Mouse (Mus musculus): ENCODE measurements around the gene Limch1. TPM values are rescaled to one million over a fixed set of nuclear protein-coding genes. Genes with fewer than 3 reads are reported as not detected.

Gene Limch1
- polyA plus RNA-seq, 1 experiment from 2014 or later, result 12.7 TPM

- Histone ChIP-seq H3K36me3 (ENCODE audit: control insufficient read depth, insufficient read depth, low read length) (no peaks in the 10 kb centered on the region), H3K9ac (replicated peaks; ENCODE audit: low read depth, low read length) (no peak overlapping the region), H3K4me2 (replicated peaks; ENCODE audit: low read depth, low read length) (no peak overlapping the region), H3K4me1 (ENCODE audit: control insufficient read depth, insufficient read depth, low read length) (no peaks in the 10 kb centered on the region), H3K4me3 (ENCODE audit: low read depth, low read length) (no peak overlapping the region), H3K9me3 (ENCODE audit: control insufficient read depth, low read depth, low read length) (no peaks in the 10 kb centered on the region), H3K27me3 (ENCODE audit: control insufficient read depth, insufficient read depth, low read length) (no peaks in the 10 kb centered on the region), H3K27ac (ENCODE audit: low read length) (no peak overlapping the region)
- WGBS, result 62% methylated on average over 11 of the region's 11 CpGs
- ATAC-seq (ENCODE audit: insufficient number of reproducible peaks, insufficient read depth, low FRiP score, low read depth), result no peak
Measured at GRCm38 (mm10) chr5:66855358-66856107, 109.9 kb downstream of the Limch1 start.

GRCm38 (mm10) chr5:66859506-66859905 lies 113.9 kb downstream of the Limch1 start:
- Histone ChIP-seq H3K4me3 (ENCODE audit: low read depth, low read length) (no peak overlapping the region), H3K36me3 (ENCODE audit: control insufficient read depth, insufficient read depth, low read length) (no peaks in the 10 kb centered on the region), H3K4me2 (replicated peaks; ENCODE audit: low read depth, low read length) (no peak overlapping the region), H3K27ac (ENCODE audit: low read length) (no peak overlapping the region), H3K27me3 (ENCODE audit: control insufficient read depth, insufficient read depth, low read length) (no peaks in the 10 kb centered on the region), H3K9ac (replicated peaks; ENCODE audit: low read depth, low read length) (no peak overlapping the region), H3K4me1 (ENCODE audit: control insufficient read depth, insufficient read depth, low read length) (0 out of 2 replicates have a peak, but pooled peaks cover 3% of the 10 kb centered on the region), H3K9me3 (ENCODE audit: control insufficient read depth, low read depth, low read length) (no peaks in the 10 kb centered on the region)
- ATAC-seq (ENCODE audit: insufficient number of reproducible peaks, insufficient read depth, low FRiP score, low read depth), result no peak
- WGBS, result 88% methylated on average over 3 of the region's 3 CpGs

- H3K27ac ChIP-seq (ENCODE audit: low read length), result no peak overlapping the region
- H3K36me3 ChIP-seq (ENCODE audit: control insufficient read depth, insufficient read depth, low read length), result no peaks in the 10 kb centered on the region
- no peaks in the 10 kb centered on the region for H3K9me3 ChIP-seq (ENCODE audit: control insufficient read depth, low read depth, low read length)
- ATAC-seq (ENCODE audit: insufficient number of reproducible peaks, insufficient read depth, low FRiP score, low read depth), result no peak
- WGBS, result 59% methylated on average over 17 of the region's 17 CpGs
- H3K4me2 ChIP-seq (replicated peaks; ENCODE audit: low read depth, low read length), result no peak overlapping the region
- H3K27me3 ChIP-seq (ENCODE audit: control insufficient read depth, insufficient read depth, low read length), result no peaks in the 10 kb centered on the region
- no peak overlapping the region for H3K9ac ChIP-seq (replicated peaks; ENCODE audit: low read depth, low read length)
- H3K4me1 ChIP-seq (ENCODE audit: control insufficient read depth, insufficient read depth, low read length), result 0 out of 2 replicates have a peak, but pooled peaks cover 3% of the 10 kb centered on the region
- H3K4me3 ChIP-seq (ENCODE audit: low read depth, low read length), result no peak overlapping the region
Measured at GRCm38 (mm10) chr5:66861232-66862035, 115.8 kb downstream of the Limch1 start.

GRCm38 (mm10) chr5:66862151-66862550 lies 116.5 kb downstream of the Limch1 start:
- Histone ChIP-seq H3K27ac (ENCODE audit: low read length) (no peak overlapping the region), H3K27me3 (ENCODE audit: control insufficient read depth, insufficient read depth, low read length) (no peaks in the 10 kb centered on the region), H3K36me3 (ENCODE audit: control insufficient read depth, insufficient read depth, low read length) (no peaks in the 10 kb centered on the region), H3K4me3 (ENCODE audit: low read depth, low read length) (no peak overlapping the region), H3K4me1 (ENCODE audit: control insufficient read depth, insufficient read depth, low read length) (0 out of 2 replicates have a peak, but pooled peaks cover 3% of the 10 kb centered on the region), H3K9me3 (ENCODE audit: control insufficient read depth, low read depth, low read length) (no peaks in the 10 kb centered on the region), H3K4me2 (replicated peaks; ENCODE audit: low read depth, low read length) (no peak overlapping the region), H3K9ac (replicated peaks; ENCODE audit: low read depth, low read length) (no peak overlapping the region)
- WGBS, result 26% methylated on average over 4 of the region's 4 CpGs
- ATAC-seq (ENCODE audit: insufficient number of reproducible peaks, insufficient read depth, low FRiP score, low read depth), result no peak

GRCm38 (mm10) chr5:66865229-66865628 lies 119.6 kb downstream of the Limch1 start:
- no peak for ATAC-seq (ENCODE audit: insufficient number of reproducible peaks, insufficient read depth, low FRiP score, low read depth)
- Histone ChIP-seq H3K9ac (replicated peaks; ENCODE audit: low read depth, low read length) (no peak overlapping the region), H3K27ac (ENCODE audit: low read length) (no peak overlapping the region), H3K4me2 (replicated peaks; ENCODE audit: low read depth, low read length) (no peak overlapping the region), H3K27me3 (ENCODE audit: control insufficient read depth, insufficient read depth, low read length) (no peaks in the 10 kb centered on the region), H3K9me3 (ENCODE audit: control insufficient read depth, low read depth, low read length) (no peaks in the 10 kb centered on the region), H3K36me3 (ENCODE audit: control insufficient read depth, insufficient read depth, low read length) (no peaks in the 10 kb centered on the region), H3K4me1 (ENCODE audit: control insufficient read depth, insufficient read depth, low read length) (0 out of 2 replicates have a peak, but pooled peaks cover 3% of the 10 kb centered on the region), H3K4me3 (ENCODE audit: low read depth, low read length) (no peak overlapping the region)
- WGBS, result 60% methylated on average over 5 of the region's 5 CpGs

GRCm38 (mm10) chr5:66866019-66866418 lies 120.4 kb downstream of the Limch1 start:
- H3K36me3 ChIP-seq (ENCODE audit: control insufficient read depth, insufficient read depth, low read length), result no peaks in the 10 kb centered on the region
- no peak overlapping the region for H3K4me2 ChIP-seq (replicated peaks; ENCODE audit: low read depth, low read length)
- H3K9me3 ChIP-seq (ENCODE audit: control insufficient read depth, low read depth, low read length), result no peaks in the 10 kb centered on the region
- H3K27ac ChIP-seq (ENCODE audit: low read length), result no peak overlapping the region
- 0 out of 2 replicates have a peak, but pooled peaks cover 2% of the 10 kb centered on the region for H3K4me1 ChIP-seq (ENCODE audit: control insufficient read depth, insufficient read depth, low read length)
- WGBS, result 67% methylated on average over 8 of the region's 8 CpGs
- H3K4me3 ChIP-seq (ENCODE audit: low read depth, low read length), result no peak overlapping the region
- no peaks in the 10 kb centered on the region for H3K27me3 ChIP-seq (ENCODE audit: control insufficient read depth, insufficient read depth, low read length)
- H3K9ac ChIP-seq (replicated peaks; ENCODE audit: low read depth, low read length), result no peak overlapping the region
- ATAC-seq (ENCODE audit: insufficient number of reproducible peaks, insufficient read depth, low FRiP score, low read depth), result no peak

GRCm38 (mm10) chr5:66869545-66869944 lies 123.9 kb downstream of the Limch1 start:
- no peak overlapping the region for H3K4me2 ChIP-seq (replicated peaks; ENCODE audit: low read depth, low read length)
- H3K9ac ChIP-seq (replicated peaks; ENCODE audit: low read depth, low read length), result no peak overlapping the region
- H3K4me1 ChIP-seq (ENCODE audit: control insufficient read depth, insufficient read depth, low read length), result no peaks in the 10 kb centered on the region
- no peaks in the 10 kb centered on the region for H3K27me3 ChIP-seq (ENCODE audit: control insufficient read depth, insufficient read depth, low read length)
- no peaks in the 10 kb centered on the region for H3K36me3 ChIP-seq (ENCODE audit: control insufficient read depth, insufficient read depth, low read length)
- no peak for ATAC-seq (ENCODE audit: insufficient number of reproducible peaks, insufficient read depth, low FRiP score, low read depth)
- H3K9me3 ChIP-seq (ENCODE audit: control insufficient read depth, low read depth, low read length), result no peaks in the 10 kb centered on the region
- H3K4me3 ChIP-seq (ENCODE audit: low read depth, low read length), result no peak overlapping the region
- H3K27ac ChIP-seq (ENCODE audit: low read length), result no peak overlapping the region
- 94% methylated on average over 4 of the region's 4 CpGs for WGBS

- H3K9ac ChIP-seq (replicated peaks; ENCODE audit: low read depth, low read length), result no peak overlapping the region
- H3K4me3 ChIP-seq (ENCODE audit: low read depth, low read length), result no peak overlapping the region
- no peaks in the 10 kb centered on the region for H3K27me3 ChIP-seq (ENCODE audit: control insufficient read depth, insufficient read depth, low read length)
- H3K36me3 ChIP-seq (ENCODE audit: control insufficient read depth, insufficient read depth, low read length), result no peaks in the 10 kb centered on the region
- 84% methylated on average over 11 of the region's 11 CpGs for WGBS
- no peaks in the 10 kb centered on the region for H3K9me3 ChIP-seq (ENCODE audit: control insufficient read depth, low read depth, low read length)
- no peak for ATAC-seq (ENCODE audit: insufficient number of reproducible peaks, insufficient read depth, low FRiP score, low read depth)
- no peak overlapping the region for H3K27ac ChIP-seq (ENCODE audit: low read length)
- H3K4me1 ChIP-seq (ENCODE audit: control insufficient read depth, insufficient read depth, low read length), result no peaks in the 10 kb centered on the region
- H3K4me2 ChIP-seq (replicated peaks; ENCODE audit: low read depth, low read length), result no peak overlapping the region
Measured at GRCm38 (mm10) chr5:66871521-66872050, 126.0 kb downstream of the Limch1 start.

Data from stomach, embryonic 14.5 days (tissue).